ENCODE assay signal across 12 mouse cellular contexts in the genomic region with DNA sequence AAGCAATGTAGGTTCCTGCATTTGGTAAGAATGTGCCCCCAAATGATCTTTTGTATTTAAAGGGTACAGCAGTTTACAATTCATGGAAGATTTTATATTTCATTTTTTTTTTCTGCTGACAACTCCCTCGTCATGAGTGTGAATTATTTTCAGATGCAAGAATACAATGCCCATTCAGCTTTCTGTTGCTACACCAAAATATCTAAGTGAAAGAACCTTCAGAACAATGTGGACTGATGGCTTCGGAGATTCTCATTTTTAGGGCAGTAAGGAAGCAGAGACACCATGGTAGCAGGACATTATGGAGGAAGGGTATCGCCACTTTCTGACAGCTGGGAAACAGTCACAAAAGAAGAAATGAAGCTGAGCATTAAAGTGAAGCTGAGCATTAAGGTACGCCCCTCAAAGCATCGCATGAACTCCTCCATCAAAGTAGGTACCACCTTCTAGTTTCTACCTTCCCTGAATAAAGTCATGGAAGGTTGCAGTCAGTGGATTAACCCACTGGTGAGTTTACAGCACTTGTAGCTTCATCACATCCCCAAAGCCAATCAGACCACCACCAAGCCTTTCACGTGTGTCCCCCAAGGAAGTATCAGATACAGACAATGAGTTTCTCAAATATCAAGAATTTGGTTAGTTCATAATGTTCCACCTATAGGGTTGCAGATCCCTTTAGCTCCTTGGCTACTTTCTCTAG.
"Had no signal": no experiment of that assay in that cellular context is flagged by ENCODE, and none has a peak within 500 bp of the region (broad histone marks: within the 10 kb centered on the region; RNA-seq: fewer than 3 reads in every experiment).

No protein-coding gene starts in this region.

- DNase-seq: left cerebral cortex, postnatal 4 days; liver; liver, embryonic 13.5 days; liver, postnatal 0 days; lung, adult 18-20 months; lung, adult 2 months; lung, embryonic 14.5 days; lung, postnatal 10 days; lung, postnatal 14 days; lung, postnatal 36 days; lung, postnatal 4 days; midbrain, embryonic 14.5 days had no signal
